In genomic region chr2:38562596-38562995, GRCm38 (mm10) we compare ENCODE assay signal across 24 mouse cellular contexts. TPM values are rescaled to one million over a fixed set of nuclear protein-coding genes. Genes with fewer than 3 reads are reported as not detected.
A peak's percentile ranks its signal among the peaks of the same experiment; 100 is the strongest.
DNase-seq lines count a peak whose midpoint lies in the region; ATAC-seq and TF ChIP-seq lines count a peak whose summit lies in the region.
"Had no signal": no experiment of that assay in that cellular context is flagged by ENCODE, and none has a peak within 500 bp of the region (broad histone marks: within the 10 kb centered on the region; RNA-seq: fewer than 3 reads in every experiment).

No protein-coding gene starts in this region.

- H3K4me1 ChIP-seq in liver, adult 2 months (ENCODE audit: control insufficient read depth, insufficient read depth, low read length) = peaks cover 8% of the 10 kb centered on the region; the same call in 1 of the 2 replicates
- no peaks in the 10 kb centered on the region for H3K4me1 ChIP-seq in liver, embryonic 11.5 days (replicated peaks; ENCODE audit: control insufficient read depth, insufficient read depth, low read length)
- H3K4me1 ChIP-seq: embryonic facial prominence, embryonic 12.5 days had no signal

- no peak for ATAC-seq in liver, embryonic 11.5 days (replicated peaks; ENCODE audit: low FRiP score)
- ATAC-seq: activated CD4-positive, CD25-positive, alpha-beta regulatory T cell, adult 4 months; CD4-positive, CD25-positive, alpha-beta regulatory T cell, adult 4 months; forebrain, embryonic 13.5 days; forebrain, embryonic 15.5 days; Patski had no signal

- no peaks in the 10 kb centered on the region for H3K27me3 ChIP-seq in liver, adult 2 months (ENCODE audit: control insufficient read depth, insufficient read depth, low read length)
- H3K27me3 ChIP-seq in liver, embryonic 11.5 days (replicated peaks; ENCODE audit: control insufficient read depth, insufficient read depth, low read length) = no peaks in the 10 kb centered on the region
- H3K27me3 ChIP-seq: CH12.LX; embryonic facial prominence, embryonic 12.5 days; forebrain, embryonic 13.5 days; forebrain, embryonic 15.5 days; Patski had no signal

- DNase-seq in kidney, adult 11 months = peak; percentile 18
- DNase-seq in kidney, postnatal 4 days = no peak
- peak; percentile 22 for DNase-seq in kidney, adult 9 months
- no peak for DNase-seq in kidney, adult 18-20 months
- DNase-seq in liver, adult 2 months (ENCODE audit: extremely low read depth, low read depth, low spot score) = peak; percentile 95
- no peak for DNase-seq in liver, embryonic 11.5 days (ENCODE audit: low spot score)
- DNase-seq: adrenal gland, adult 8-10 months; adrenal gland, postnatal 14 days; adrenal gland, postnatal 36 days; B cell, adult 2 months; cerebellum, adult 11-12 months; cerebellum, adult 2 months; cerebellum, adult 9-10 months; cerebellum, postnatal 10 days; cerebellum, postnatal 25 days had no signal

- no peak overlapping the region for H3K9ac ChIP-seq in liver, adult 2 months (ENCODE audit: low read depth, low read length)
- H3K9ac ChIP-seq in liver, embryonic 11.5 days (ENCODE audit: low read depth, low read length) = no peak overlapping the region
- H3K9ac ChIP-seq: embryonic facial prominence, embryonic 12.5 days; forebrain, embryonic 13.5 days; forebrain, embryonic 15.5 days had no signal

- H3K4me3 ChIP-seq in liver, adult 2 months (ENCODE audit: insufficient read depth, low read depth, low read length) = no peak overlapping the region
- H3K4me3 ChIP-seq in liver, embryonic 11.5 days (ENCODE audit: low read depth, low read length) = no peak overlapping the region
- H3K4me3 ChIP-seq: embryonic facial prominence, embryonic 10.5 days; embryonic facial prominence, embryonic 12.5 days; forebrain, embryonic 13.5 days; forebrain, embryonic 15.5 days had no signal

- no peak for TF ChIP-seq CTCF in liver, adult 2 months (IDR thresholded peaks at IDR 0.05; ENCODE audit: low read depth, low read length)

- no peaks in the 10 kb centered on the region for H3K9me3 ChIP-seq in liver, embryonic 11.5 days (ENCODE audit: control insufficient read depth, low read length)
- H3K9me3 ChIP-seq: embryonic facial prominence, embryonic 10.5 days; embryonic facial prominence, embryonic 12.5 days; forebrain, embryonic 13.5 days; forebrain, embryonic 15.5 days; G1E had no signal

- no peak overlapping the region for H3K27ac ChIP-seq in liver, adult 2 months (replicated peaks; ENCODE audit: insufficient read depth, low read depth, low read length)
- no peak overlapping the region for H3K27ac ChIP-seq in liver, embryonic 11.5 days (ENCODE audit: low read depth, low read length)
- H3K27ac ChIP-seq: embryonic facial prominence, embryonic 10.5 days; embryonic facial prominence, embryonic 12.5 days; forebrain, embryonic 13.5 days; forebrain, embryonic 15.5 days had no signal

- WGBS in liver, adult 2 months = 32% methylated on average over 4 of the region's 4 CpGs
- 86% methylated on average over 4 of the region's 4 CpGs for WGBS in liver, embryonic 11.5 days

- no peak overlapping the region for H3K4me2 ChIP-seq in liver, embryonic 11.5 days
- H3K4me2 ChIP-seq: embryonic facial prominence, embryonic 12.5 days; forebrain, embryonic 13.5 days; forebrain, embryonic 15.5 days had no signal

- no peak for TF ChIP-seq POLR2A in liver, adult 2 months (IDR thresholded peaks at IDR 0.05; ENCODE audit: extremely low read depth, insufficient read depth, low read length)

- H3K36me3 ChIP-seq in liver, adult 2 months (ENCODE audit: control insufficient read depth, insufficient read depth, low read length) = peaks cover 26% of the 10 kb centered on the region
- peaks cover 10% of the 10 kb centered on the region for H3K36me3 ChIP-seq in liver, embryonic 11.5 days (ENCODE audit: control insufficient read depth, insufficient read depth, low read length)

- no peaks in the 10 kb centered on the region for H3K79me2 ChIP-seq in liver, adult 2 months (ENCODE audit: control insufficient read depth, insufficient read depth, low read length)

RNA-seq across cellular contexts. Expression of gene Nek6, which starts 51.2 kb away (rescaled TPM):
- total RNA-seq in liver, adult 2 months (2014; rRNA removed) = 13.6 and 17.1 TPM in 2 replicates
- 51.0 and 58.8 TPM in 2 replicates for polyA plus RNA-seq in liver, adult 2 months (2012; rRNA removed)
- 64.9 and 66.2 TPM in 2 replicates for polyA plus RNA-seq in liver, embryonic 11.5 days (2014; fragmentation: Nextera tagmentation; extraction: Ambion mirVana)

Comparison
In these comparisons a context has a peak if more than half of its experiments do, and no peak if none do; other contexts are left out.
1. DNase-seq: peak in kidney, adult 11 months (single experiment), kidney, adult 9 months (single experiment) and liver, adult 2 months (single experiment); none in kidney, postnatal 4 days (0 of 2), kidney, adult 18-20 months (single experiment) and liver, embryonic 11.5 days (single experiment).